Mouse (Mus musculus): ENCODE results near the gene Btbd11.
"Not testable (repeated sequence)": the region's sequence is repeated elsewhere in the genome, so short reads cannot be mapped to it uniquely, and the experiment has no call there.

Btbd11 gene

DNA sequence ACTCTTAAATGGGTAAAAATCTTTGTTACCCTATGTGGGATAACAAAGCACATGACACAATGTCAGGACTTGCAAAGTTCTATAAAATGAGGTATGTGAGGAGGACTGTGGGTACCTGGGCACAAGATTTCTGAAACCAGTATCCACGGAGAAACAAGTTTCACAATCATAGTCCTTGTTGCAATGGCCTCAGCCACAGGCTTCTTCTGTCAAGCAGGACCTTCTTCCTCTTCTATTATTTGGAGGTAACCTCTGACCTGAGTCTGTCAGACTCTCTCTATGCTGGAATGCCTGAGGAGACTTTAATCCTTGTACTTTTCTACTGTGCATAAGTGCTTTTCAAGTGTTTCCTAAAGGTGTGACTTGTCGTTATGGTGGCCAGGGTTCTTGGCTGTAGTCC is 307.8 kb downstream of the Btbd11 start:
- not testable (repeated sequence) for DNase-seq

GRCm38 (mm10) chr10:85699721-85700120 is 313.1 kb downstream of the Btbd11 start:
- no peak for DNase-seq

GRCm38 (mm10) chr10:85709790-85710189 is 323.2 kb downstream of the Btbd11 start:
- DNase-seq, result not testable (repeated sequence)
